Mouse (Mus musculus) kidney, adult 2 months (tissue): Measurements from ENCODE around the gene Hadhb. TPM values are rescaled to one million over a fixed set of nuclear protein-coding genes. Genes with fewer than 3 reads are reported as not detected.
A peak's percentile ranks its signal among the peaks of the same experiment; 100 is the strongest.

ENCODE experiments used
- DNase-seq: peaks from one replicate; pipeline ENCODE4 v3.0.0; 2021
- H3K27ac ChIP-seq: fragments of 200-500 bp; 2 replicates; pipeline ENCODE4 v1.5.1; 2012; ENCODE audit warnings: low read depth, low read length, control low read depth, inconsistent platforms; ENCODE audit not compliant: insufficient read depth
- H3K27me3 ChIP-seq: fragments of 200-500 bp; replicated peaks from 2 replicates; pipeline ENCODE4 v1.6.1; 2012; ENCODE audit warnings: mild to moderate bottlenecking, moderate library complexity, low read length, inconsistent platforms; ENCODE audit not compliant: control insufficient read depth, insufficient read depth
- H3K36me3 ChIP-seq: fragments of 200-500 bp; 2 replicates; pipeline ENCODE4 v1.6.1; 2012; ENCODE audit warnings: mild to moderate bottlenecking, moderate library complexity, low read length, inconsistent platforms; ENCODE audit not compliant: control insufficient read depth, insufficient read depth
- H3K4me1 ChIP-seq: fragments of 200-500 bp; 2 replicates; pipeline ENCODE4 v1.6.1; 2011; ENCODE audit warnings: low read length; ENCODE audit not compliant: control insufficient read depth, insufficient read depth
- H3K4me3 ChIP-seq: fragments of 200-500 bp; 2 replicates; pipeline ENCODE4 v1.5.1; 2011; ENCODE audit warnings: mild to moderate bottlenecking, low read depth, low read length, control low read depth; ENCODE audit not compliant: insufficient read depth
- CTCF ChIP-seq: fragments of 200-500 bp; conservative IDR thresholded peaks from 2 replicates; pipeline ENCODE4 v1.5.1; 2011; ENCODE audit warnings: low read depth, mild to moderate bottlenecking, control low read depth, low read length, moderate library complexity, mixed read lengths; ENCODE audit not compliant: insufficient read depth, insufficient read length
- POLR2A ChIP-seq: fragments of 200-500 bp; IDR thresholded peaks from one replicate; pipeline ENCODE4 v1.6.1; 2011; ENCODE audit warnings: low read depth, low read length, control low read depth
- WGBS: fragments of 180-500 bp; shearing (Covaris S2); methylation state at CpG from one replicate; pipeline ENCODE4 v1.1.7; 2018; 5-methylcytosine and 5-hydroxymethylcytosine counted together
- polyA plus RNA-seq: library from polyadenylated mRNA; depleted of rRNA; stranded (reverse); fragments of >200 nt; gene quantifications from 2 replicates; pipeline ENCODE4 v1.2.3, GENCODE M21; 2012

Gene Hadhb
- polyA plus RNA-seq, 1 experiment = 280 TPM

DNA sequence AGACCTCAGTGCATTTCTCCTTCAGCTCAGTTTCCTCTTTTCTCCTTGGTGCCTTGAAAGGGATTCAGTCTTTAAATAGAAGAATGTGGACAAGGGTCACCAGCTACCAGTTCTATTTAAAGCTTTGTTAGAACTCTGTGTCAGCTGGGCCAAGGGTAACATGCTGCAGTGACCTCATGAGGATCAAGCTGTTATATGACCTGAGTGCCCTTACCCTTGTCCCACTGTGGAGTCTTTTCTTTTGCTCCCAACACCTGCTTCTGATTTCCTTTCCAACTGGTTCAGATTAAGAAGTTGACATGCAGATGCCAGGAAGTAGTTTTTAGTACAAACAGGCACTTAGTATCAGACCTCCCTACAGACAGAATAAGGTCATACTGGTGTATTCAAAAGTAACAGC, 17.1 kb downstream of the Hadhb start:
- TF ChIP-seq CTCF = no peak
- TF ChIP-seq POLR2A = no peak
- H3K27ac ChIP-seq = 0 out of 2 replicates have a peak overlapping the region, but pooled peaks have one; percentile 23
- peaks cover 15% of the 10 kb centered on the region for H3K36me3 ChIP-seq
- H3K27me3 ChIP-seq = no peaks in the 10 kb centered on the region
- peak; percentile 33 for DNase-seq
- H3K4me1 ChIP-seq = peaks cover 11% of the 10 kb centered on the region; the same call in 1 of the 2 replicates
- no peak overlapping the region for H3K4me3 ChIP-seq

DNA sequence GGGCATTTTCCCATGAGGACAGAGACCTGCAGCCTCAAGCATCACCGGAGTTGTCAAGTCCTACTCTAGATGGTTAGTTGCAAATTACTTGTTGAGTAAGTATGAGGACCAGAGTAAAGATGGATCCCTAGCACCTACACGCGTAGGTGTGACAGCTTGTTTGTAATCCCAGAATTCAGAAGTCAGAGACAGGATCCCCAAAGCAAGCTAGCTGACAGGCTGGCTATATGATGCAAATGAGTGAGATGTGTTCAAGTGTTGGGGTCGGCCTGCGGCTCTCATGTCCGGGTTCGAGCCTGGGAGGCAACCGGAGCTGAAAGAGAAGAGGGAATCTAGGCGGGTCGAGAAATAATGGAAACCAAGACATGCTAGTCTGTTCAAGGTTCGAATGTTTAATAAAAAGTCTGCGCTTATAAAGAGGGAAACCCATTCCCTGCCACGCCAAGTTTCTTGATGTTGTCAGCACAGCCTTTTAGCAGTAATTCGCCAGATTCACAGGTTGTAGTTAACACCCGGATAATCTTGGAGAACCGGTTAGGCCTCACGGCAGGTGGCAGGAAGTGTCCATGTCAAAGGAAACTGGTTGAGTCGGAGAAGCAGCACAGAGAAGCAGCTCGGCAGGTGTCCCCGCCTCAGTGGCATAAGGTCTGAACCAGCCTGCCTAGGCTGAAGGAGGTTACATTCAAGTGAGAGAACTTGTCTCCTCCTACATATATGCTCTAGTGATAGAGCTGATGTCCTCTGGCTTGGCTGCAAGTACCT, 18.1 kb downstream of the Hadhb start:
- no peak for TF ChIP-seq POLR2A
- no peak for TF ChIP-seq CTCF
- peaks cover 11% of the 10 kb centered on the region; the same call in 1 of the 2 replicates for H3K4me1 ChIP-seq
- no peak overlapping the region for H3K4me3 ChIP-seq
- peaks cover 17% of the 10 kb centered on the region for H3K36me3 ChIP-seq
- DNase-seq = no peak
- WGBS = 63% methylated on average over 20 of the region's 20 CpGs
- H3K27me3 ChIP-seq = no peaks in the 10 kb centered on the region
- no peak overlapping the region for H3K27ac ChIP-seq

DNA sequence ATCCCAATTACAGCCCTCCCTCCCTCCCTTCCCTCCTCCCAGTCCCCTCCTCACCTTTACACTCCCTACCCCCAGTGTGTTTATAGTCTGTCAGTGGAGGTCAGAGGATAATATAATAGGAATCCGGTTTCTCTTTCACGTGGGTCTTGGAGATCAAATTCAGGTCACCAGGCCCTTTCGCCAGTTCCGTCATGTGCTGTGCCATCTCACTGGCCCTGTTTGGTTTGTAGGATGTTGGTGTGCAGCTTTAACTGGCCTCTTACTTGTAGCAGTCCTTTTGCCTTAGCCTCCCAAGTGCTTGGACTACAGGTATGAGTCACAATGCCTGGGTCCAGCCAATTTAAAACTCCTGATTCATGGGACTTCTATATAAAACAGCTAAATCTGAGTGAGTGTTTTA, 20.8 kb downstream of the Hadhb start:
- H3K4me1 ChIP-seq = peaks cover 4% of the 10 kb centered on the region; the same call in 1 of the 2 replicates
- H3K27ac ChIP-seq = no peak overlapping the region
- no peak for TF ChIP-seq CTCF
- TF ChIP-seq POLR2A = no peak
- H3K4me3 ChIP-seq = no peak overlapping the region
- WGBS = 62% methylated on average over 4 of the region's 4 CpGs
- H3K27me3 ChIP-seq = no peaks in the 10 kb centered on the region
- DNase-seq = no peak
- H3K36me3 ChIP-seq = peaks cover 16% of the 10 kb centered on the region

DNA sequence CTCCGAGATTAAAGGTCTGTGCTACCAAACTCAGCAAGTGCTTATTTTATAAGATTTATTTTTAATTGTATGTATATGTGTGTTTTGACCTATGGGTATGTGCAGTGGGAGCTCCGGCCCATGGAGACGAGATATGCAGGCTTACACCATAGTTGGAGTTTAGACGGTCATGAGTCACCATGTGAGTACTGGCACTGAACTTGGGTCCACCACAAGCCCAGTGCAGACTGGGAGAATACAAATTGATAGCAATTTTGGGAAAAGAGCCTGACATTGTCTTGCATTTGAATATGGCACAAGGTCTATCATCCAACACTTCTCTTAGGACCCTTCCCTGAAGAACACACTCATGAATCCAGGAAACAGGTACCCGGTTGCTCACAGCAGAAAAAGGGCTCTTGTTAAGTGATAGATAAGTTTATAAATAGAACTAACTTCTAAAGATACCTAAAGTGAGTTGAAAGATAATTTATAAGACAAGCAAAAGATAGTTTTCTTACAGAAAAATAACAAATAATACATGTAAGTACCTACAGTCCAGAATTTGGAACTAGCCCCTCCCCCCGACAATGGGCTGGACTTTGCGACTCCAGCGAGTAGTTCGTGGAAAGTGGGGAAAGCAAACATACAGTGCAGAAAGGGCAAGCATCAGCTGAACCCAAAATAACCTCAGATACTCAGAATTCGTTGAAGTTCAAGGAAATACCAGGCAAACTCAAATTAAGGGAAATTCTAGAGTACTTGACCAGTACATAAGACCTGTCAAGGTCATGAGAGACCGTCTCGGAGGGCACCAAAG, 32.8 kb downstream of the Hadhb start:
- H3K27ac ChIP-seq = no peak overlapping the region
- TF ChIP-seq POLR2A = no peak
- no peak for TF ChIP-seq CTCF
- H3K36me3 ChIP-seq = peaks cover 7% of the 10 kb centered on the region
- peak; percentile 58 for DNase-seq
- 73% methylated on average over 12 of the region's 12 CpGs for WGBS
- no peaks in the 10 kb centered on the region; the same call in 1 of the 2 replicates for H3K4me1 ChIP-seq
- H3K4me3 ChIP-seq = no peak overlapping the region
- H3K27me3 ChIP-seq = no peaks in the 10 kb centered on the region

DNA sequence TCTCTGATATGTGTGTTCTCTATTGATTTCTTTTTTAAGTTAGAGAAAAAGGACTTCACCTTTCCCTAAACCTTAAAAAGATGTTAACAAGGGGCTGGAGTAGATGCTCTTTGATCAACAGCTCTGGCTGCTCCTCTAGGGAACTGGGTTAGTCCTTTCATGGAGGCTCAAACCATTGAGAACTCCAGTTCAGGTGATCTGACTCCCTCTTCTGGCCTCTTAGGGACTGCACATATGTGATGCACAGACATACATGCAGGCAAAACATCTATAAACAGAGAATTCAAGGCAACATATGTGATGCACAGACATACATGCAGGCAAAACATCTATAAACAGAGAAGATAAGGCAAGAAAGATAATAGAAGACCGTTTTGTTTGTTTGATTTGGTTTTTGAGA, 37.4 kb downstream of the Hadhb start:
- DNase-seq = peak; percentile 10
- H3K27me3 ChIP-seq = no peaks in the 10 kb centered on the region
- no peak overlapping the region for H3K4me3 ChIP-seq
- H3K4me1 ChIP-seq = no peaks in the 10 kb centered on the region; the same call in 1 of the 2 replicates
- no peak overlapping the region for H3K27ac ChIP-seq
- TF ChIP-seq POLR2A (no peak), CTCF (peak; percentile 20; the same call in 1 of the 2 replicates)
- WGBS = 83% methylated on average over 1 of the region's 1 CpGs
- no peaks in the 10 kb centered on the region; the same call in 1 of the 2 replicates for H3K36me3 ChIP-seq

DNA sequence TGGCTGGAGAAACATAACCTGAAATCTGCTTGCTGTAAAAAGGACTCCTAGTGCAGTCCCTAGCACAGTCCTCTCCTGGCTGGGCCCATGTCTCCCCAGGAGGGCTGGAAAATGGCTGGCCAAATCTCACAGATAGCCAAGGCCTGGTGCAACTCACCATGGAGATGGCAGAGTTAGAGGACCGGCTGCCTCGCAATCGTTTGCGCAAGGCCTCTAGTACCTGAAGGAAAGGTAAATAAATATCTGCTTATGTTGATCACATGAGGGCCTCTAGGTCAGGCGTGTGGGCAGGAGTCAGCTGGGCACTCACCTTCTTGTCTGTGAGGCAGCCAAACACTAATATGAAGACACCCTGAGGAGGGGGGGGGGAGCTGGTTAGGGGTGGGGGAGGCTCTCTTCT, 40.3 kb downstream of the Hadhb start:
- TF ChIP-seq POLR2A (no peak), CTCF (no peak)
- H3K36me3 ChIP-seq = no peaks in the 10 kb centered on the region
- no peak overlapping the region for H3K4me3 ChIP-seq
- no peak for DNase-seq
- H3K27ac ChIP-seq = no peak overlapping the region
- H3K4me1 ChIP-seq = no peaks in the 10 kb centered on the region
- WGBS = 89% methylated on average over 5 of the region's 5 CpGs
- no peaks in the 10 kb centered on the region for H3K27me3 ChIP-seq

DNA sequence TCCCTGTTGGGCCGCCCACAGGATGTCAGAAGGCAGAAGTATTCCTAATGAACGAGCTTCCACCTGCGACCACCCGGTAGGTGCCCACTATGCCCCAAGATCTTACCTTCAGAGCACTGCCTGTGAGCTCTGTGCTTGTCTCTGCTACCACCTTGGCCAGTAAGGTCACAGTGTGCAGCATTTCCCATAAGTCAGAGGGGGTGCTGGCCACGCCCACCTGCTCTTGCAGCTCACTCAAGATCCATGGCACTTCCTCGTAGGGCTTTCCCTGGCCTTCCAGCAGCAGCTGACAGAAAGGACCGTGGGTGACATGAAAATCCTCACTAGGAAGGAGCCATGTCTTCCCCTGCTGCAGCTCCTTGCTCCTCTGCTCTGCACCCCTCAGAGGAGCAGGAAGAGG, 43.2 kb downstream of the Hadhb start:
- TF ChIP-seq POLR2A = no peak
- TF ChIP-seq CTCF = no peak
- no peaks in the 10 kb centered on the region for H3K36me3 ChIP-seq
- H3K27me3 ChIP-seq = no peaks in the 10 kb centered on the region
- 62% methylated on average over 7 of the region's 7 CpGs for WGBS
- H3K4me3 ChIP-seq = no peak overlapping the region
- H3K27ac ChIP-seq = no peak overlapping the region
- no peaks in the 10 kb centered on the region for H3K4me1 ChIP-seq
- DNase-seq = no peak
